Mouse (Mus musculus) heart, embryonic 12.5 days (tissue): ENCODE measurements around the gene Gm12355. TPM values are rescaled to one million over a fixed set of nuclear protein-coding genes. Genes with fewer than 3 reads are reported as not detected.

Source experiments
- ATAC-seq: fragments of 200-750 bp; cut with Nextera tagmentation; 2 replicates; pipeline ENCODE4 v1.8.0; 2017; ENCODE audit warnings: moderate TSS enrichment, moderate library complexity; ENCODE audit not compliant: insufficient number of reproducible peaks, low FRiP score
- H3K27ac ChIP-seq: fragments of 300-500 bp; sonication (generic); 2 replicates; pipeline ENCODE4 v1.5.1; 2016; ENCODE audit warnings: mild to moderate bottlenecking, moderate library complexity; ENCODE audit not compliant: poor library complexity, severe bottlenecking
- H3K27me3 ChIP-seq: fragments of 300-500 bp; sonication (generic); replicated peaks from 2 replicates; pipeline ENCODE4 v1.6.1; 2016; ENCODE audit warnings: mild to moderate bottlenecking, moderate library complexity
- H3K36me3 ChIP-seq: fragments of 300-500 bp; sonication (generic); 2 replicates; pipeline ENCODE4 v1.6.1; 2016; ENCODE audit warnings: mild to moderate bottlenecking, moderate library complexity
- H3K4me1 ChIP-seq: fragments of 300-500 bp; sonication (generic); replicated peaks from 2 replicates; pipeline ENCODE4 v1.6.1; 2016; ENCODE audit warnings: mild to moderate bottlenecking
- H3K4me2 ChIP-seq: fragments of 300-500 bp; sonication (generic); 2 replicates; pipeline ENCODE4 v1.6.1; 2016; ENCODE audit warnings: mild to moderate bottlenecking, moderate library complexity
- H3K4me3 ChIP-seq: fragments of 300-500 bp; sonication (generic); 2 replicates; pipeline ENCODE4 v1.5.1; 2016; ENCODE audit warnings: mild to moderate bottlenecking
- H3K9ac ChIP-seq: fragments of 300-500 bp; sonication (generic); 2 replicates; pipeline ENCODE4 v1.6.1; 2016; ENCODE audit warnings: mild to moderate bottlenecking, moderate library complexity
- H3K9me3 ChIP-seq: fragments of 300-500 bp; sonication (generic); replicated peaks from 2 replicates; pipeline ENCODE4 v1.6.1; 2016; ENCODE audit warnings: mild to moderate bottlenecking, moderate library complexity
- WGBS: fragments of 180-500 bp; shearing (Covaris S2); methylation state at CpG from one replicate; pipeline ENCODE4 v1.1.7; 2016; 5-methylcytosine and 5-hydroxymethylcytosine counted together
- polyA plus RNA-seq: library from polyadenylated mRNA; unstranded; fragments of >200 nt; fragmentation: Nextera tagmentation; extraction: Ambion mirVana; gene quantifications from 2 replicates; pipeline ENCODE4 v1.2.1, GENCODE M21; 2016

Gene Gm12355
- polyA plus RNA-seq, 1 experiment from 2014 or later, result 0.47 TPM

DNA sequence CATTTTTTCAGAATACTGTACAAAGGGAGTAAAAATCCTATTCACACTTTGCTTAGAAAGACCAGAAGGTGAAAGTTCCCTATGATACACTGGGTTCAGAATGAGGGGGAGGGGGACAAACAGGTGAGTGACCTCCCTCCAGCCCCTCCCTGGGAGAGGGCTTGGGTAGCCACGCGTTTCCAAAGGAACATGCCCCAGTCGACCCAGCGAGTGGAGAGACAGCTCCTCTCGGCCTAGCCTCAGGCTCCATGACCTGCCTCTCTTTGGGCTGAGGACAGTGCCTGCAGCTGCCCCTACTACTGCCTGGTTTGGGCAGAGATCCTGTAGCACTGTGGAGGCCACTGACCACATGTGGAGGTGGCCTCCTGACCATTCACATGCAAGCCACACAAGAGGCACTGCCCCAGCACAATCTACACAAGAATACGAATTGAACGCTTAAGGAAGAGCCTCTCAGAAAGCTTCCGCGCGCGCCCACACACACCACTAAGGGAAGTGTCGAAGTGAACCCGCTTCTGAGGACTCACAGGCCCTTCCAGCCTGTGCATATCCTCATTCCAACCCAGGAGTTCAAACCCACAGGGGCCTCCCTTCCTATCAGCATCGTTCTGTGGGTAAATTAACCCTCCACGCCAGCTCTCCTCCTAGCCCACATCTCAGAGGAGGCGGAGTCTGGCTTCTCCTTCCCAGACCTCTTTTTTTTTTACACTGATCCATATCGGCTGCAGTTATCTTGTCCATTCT lies 44.0 kb downstream of the Gm12355 start:
- WGBS, result 55% methylated on average over 17 of the region's 17 CpGs
- peak overlapping the region; percentile 31; the same call in 1 of the 2 replicates for H3K9ac ChIP-seq
- H3K27me3 ChIP-seq, result no peaks in the 10 kb centered on the region
- H3K27ac ChIP-seq, result peak overlapping the region; percentile 77
- H3K4me1 ChIP-seq, result peaks cover 68% of the 10 kb centered on the region
- H3K4me2 ChIP-seq, result peak overlapping the region; percentile 37
- no peaks in the 10 kb centered on the region for H3K9me3 ChIP-seq
- H3K4me3 ChIP-seq, result no peak overlapping the region
- peaks cover 34% of the 10 kb centered on the region for H3K36me3 ChIP-seq
- ATAC-seq, result no peak

DNA sequence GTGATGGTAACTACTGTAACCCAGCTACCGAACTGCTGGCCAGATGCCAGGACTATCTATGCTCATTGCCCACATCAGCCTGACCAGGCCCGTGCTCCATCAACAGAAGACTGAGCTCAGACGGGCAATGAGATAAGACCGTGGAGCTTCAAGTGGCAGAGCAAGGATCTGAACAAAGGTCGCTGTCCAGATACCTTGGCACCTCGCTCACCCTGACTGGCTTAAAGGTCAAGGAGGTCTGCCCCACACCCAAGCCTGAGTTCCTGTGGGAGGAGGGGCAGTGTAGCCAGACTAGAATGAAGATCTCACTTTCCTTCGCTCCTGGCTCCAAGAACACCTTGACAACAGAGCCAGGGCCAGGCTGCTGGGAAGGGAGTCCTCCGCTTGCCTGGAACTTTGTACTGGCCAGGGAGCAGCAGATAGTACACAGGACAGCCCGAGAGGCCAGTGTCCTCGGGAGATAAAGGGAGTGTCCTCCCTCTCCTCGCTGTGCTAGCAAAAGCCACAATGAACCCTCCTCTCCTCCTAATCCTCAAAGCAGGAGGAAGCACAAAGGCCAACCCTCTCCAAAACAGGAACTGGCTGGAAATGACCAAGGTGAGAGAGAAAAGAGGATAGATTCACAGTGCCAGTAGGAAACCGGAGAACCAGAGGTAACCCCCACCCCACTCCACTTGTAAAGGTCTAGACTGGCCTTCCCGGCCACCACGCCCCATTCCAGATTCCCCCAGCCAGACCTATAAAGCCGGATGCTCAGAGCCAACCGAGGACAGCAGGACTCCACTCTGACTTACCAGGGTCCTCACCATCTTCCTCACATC lies 45.0 kb downstream of the Gm12355 start:
- Histone ChIP-seq H3K27me3 (no peaks in the 10 kb centered on the region), H3K36me3 (peaks cover 34% of the 10 kb centered on the region), H3K9me3 (no peaks in the 10 kb centered on the region), H3K9ac (no peak overlapping the region), H3K27ac (peak overlapping the region; percentile 77), H3K4me3 (no peak overlapping the region), H3K4me2 (peak overlapping the region; percentile 21), H3K4me1 (peaks cover 59% of the 10 kb centered on the region)
- ATAC-seq, result peak; percentile 68
- WGBS, result 29% methylated on average over 16 of the region's 16 CpGs

DNA sequence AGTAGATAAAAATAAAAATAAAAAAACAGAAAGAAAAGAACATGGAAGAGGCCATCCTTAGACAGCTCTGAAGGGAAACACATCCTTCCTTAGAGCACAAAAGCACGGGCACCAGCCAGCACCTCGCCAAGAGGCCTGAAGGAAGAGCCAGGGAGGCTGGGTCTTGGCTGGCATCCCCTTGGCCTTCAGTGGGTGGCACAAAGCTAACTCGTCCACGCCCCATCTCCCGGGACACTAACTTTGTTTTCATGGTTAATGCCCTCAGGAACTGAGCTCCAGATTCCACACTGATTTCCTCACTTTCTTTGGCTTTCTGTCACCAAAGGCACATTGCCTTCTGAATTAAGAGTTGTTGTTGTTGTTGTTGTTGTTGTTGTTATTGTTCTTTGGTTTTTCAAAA lies 47.7 kb downstream of the Gm12355 start:
- no peak overlapping the region for H3K4me3 ChIP-seq
- peaks cover 21% of the 10 kb centered on the region for H3K36me3 ChIP-seq
- H3K4me1 ChIP-seq, result peaks cover 32% of the 10 kb centered on the region
- no peak overlapping the region for H3K27ac ChIP-seq
- no peak for ATAC-seq
- H3K4me2 ChIP-seq, result no peak overlapping the region
- H3K27me3 ChIP-seq, result no peaks in the 10 kb centered on the region
- no peaks in the 10 kb centered on the region for H3K9me3 ChIP-seq
- whole genome bisulfite sequencing, result 89% methylated on average over 5 of the region's 5 CpGs
- no peak overlapping the region for H3K9ac ChIP-seq

Other genes with a start within 250 kb of the Gm12355 start
- gene Tcap, start 241.8 kb downstream of the Gm12355 start, polyA plus RNA-seq, result 143 and 152 TPM in 2 replicates
- 1.7 and 2.0 TPM in 2 replicates for gene Pnmt, start 239.2 kb downstream of the Gm12355 start, polyA plus RNA-seq
- 20.0 and 20.6 TPM in 2 replicates for gene Pgap3, start 225.2 kb downstream of the Gm12355 start, polyA plus RNA-seq
- 66.7 and 67.1 TPM in 2 replicates for gene Erbb2, start 213.2 kb downstream of the Gm12355 start, polyA plus RNA-seq
- 102 and 104 TPM in 2 replicates for gene Mien1, start 186.7 kb downstream of the Gm12355 start, polyA plus RNA-seq
- 1.2 and 2.1 TPM in 2 replicates for gene Grb7, start 179.3 kb downstream of the Gm12355 start, polyA plus RNA-seq
- 0.06 and 0.26 TPM in 2 replicates for gene Ikzf3, start 79.6 kb downstream of the Gm12355 start, polyA plus RNA-seq
- 0.28 and 0.52 TPM in 2 replicates for gene Zpbp2, start 74.6 kb downstream of the Gm12355 start, polyA plus RNA-seq
- gene Ormdl3, start 38.3 kb downstream of the Gm12355 start, polyA plus RNA-seq, result 66.9 and 71.0 TPM in 2 replicates
- gene Lrrc3c, start 27.4 kb downstream of the Gm12355 start, polyA plus RNA-seq, result not detected in 2 replicates
- not detected in 2 replicates for gene Gsdma3, start 699 bp upstream of the Gm12355 start, polyA plus RNA-seq
- not detected in 2 replicates for gene Gsdma2, start 21.1 kb upstream of the Gm12355 start, polyA plus RNA-seq
- not detected in 2 replicates for gene Gsdma, start 38.7 kb upstream of the Gm12355 start, polyA plus RNA-seq
- gene Psmd3, start 56.9 kb upstream of the Gm12355 start, polyA plus RNA-seq, result 184 and 190 TPM in 2 replicates
- not detected in 2 replicates for gene Csf3, start 75.6 kb upstream of the Gm12355 start, polyA plus RNA-seq
- 45.9 and 48.1 TPM in 2 replicates for gene Med24, start 103.8 kb upstream of the Gm12355 start, polyA plus RNA-seq
- 27.0 and 29.8 TPM in 2 replicates for gene Thra, start 115.0 kb upstream of the Gm12355 start, polyA plus RNA-seq
- 6.4 TPM in 2 replicates for gene Nr1d1, start 149.7 kb upstream of the Gm12355 start, polyA plus RNA-seq
- gene Msl1, start 169.9 kb upstream of the Gm12355 start, polyA plus RNA-seq, result 20.3 and 21.4 TPM in 2 replicates
- 31.8 and 33.3 TPM in 2 replicates for gene Casc3, start 179.2 kb upstream of the Gm12355 start, polyA plus RNA-seq
- 0.51 and 1.0 TPM in 2 replicates for gene Rapgefl1, start 211.1 kb upstream of the Gm12355 start, polyA plus RNA-seq
- gene Wipf2, start 238.0 kb upstream of the Gm12355 start, polyA plus RNA-seq, result 3.0 and 3.3 TPM in 2 replicates